Mouse (Mus musculus): ENCODE results near the gene Hunk. TPM values are rescaled to one million over a fixed set of nuclear protein-coding genes. Genes with fewer than 3 reads are reported as not detected.

Hunk gene
- total RNA-seq, 2 experiments from 2014 or later, result 0.74 to 1.1 TPM

- intact Hi-C loops (cut with DNase I), result no loop called here
- DNase-seq, result no peak
Measured at GRCm38 (mm10) chr16:90491898-90492499, 106.2 kb downstream of the Hunk start.

- intact Hi-C loops (cut with DNase I), result no loop called here
Measured at GRCm38 (mm10) chr16:90496930-90497329, 111.1 kb downstream of the Hunk start.

DNA sequence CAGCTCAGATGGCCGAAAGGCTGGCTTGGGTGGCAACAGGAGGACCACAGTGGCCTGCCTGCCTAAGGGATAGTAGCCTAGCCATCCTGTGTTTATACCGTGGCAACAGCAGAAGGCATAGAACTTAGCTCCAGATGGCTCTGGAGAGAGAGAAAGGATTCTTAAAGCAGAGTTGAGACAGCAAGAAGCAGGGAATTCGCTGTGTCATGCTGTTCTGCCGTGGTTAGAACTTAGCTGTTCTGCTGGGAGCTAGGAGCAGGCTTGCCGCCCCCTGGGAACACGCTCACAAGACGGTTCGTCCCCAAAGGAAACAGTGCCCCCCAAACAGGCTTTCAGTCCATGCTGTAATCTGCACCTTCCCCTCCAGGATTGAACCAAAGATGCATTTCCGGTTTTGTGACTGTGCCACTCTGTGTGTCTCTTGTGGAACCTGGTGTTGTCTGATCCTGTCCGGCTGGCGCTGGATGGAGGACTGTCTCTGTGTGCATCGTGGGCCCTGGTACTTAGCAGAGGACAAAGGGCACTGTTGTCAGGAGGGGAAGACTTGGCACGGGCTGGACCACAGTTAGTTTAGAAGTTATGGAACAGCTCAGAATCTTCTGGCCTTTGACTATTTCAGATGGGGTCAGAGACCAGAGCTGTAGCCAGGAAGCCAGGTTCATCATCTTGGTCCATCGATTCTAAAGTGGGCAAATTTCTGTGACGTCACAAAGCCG is 112.1 kb downstream of the Hunk start:
- DNase-seq, result no peak
- intact Hi-C loops (cut with DNase I), result no loop called here

More at GRCm38 (mm10) chr16:90496930-90497329, 111.1 kb downstream of the Hunk start:
- DNase-seq, result no peak

GRCm38 (mm10) chr16:90500809-90501208 is 115.0 kb downstream of the Hunk start:
- no peak for DNase-seq
- intact Hi-C loops (cut with DNase I), result no loop called here

DNA sequence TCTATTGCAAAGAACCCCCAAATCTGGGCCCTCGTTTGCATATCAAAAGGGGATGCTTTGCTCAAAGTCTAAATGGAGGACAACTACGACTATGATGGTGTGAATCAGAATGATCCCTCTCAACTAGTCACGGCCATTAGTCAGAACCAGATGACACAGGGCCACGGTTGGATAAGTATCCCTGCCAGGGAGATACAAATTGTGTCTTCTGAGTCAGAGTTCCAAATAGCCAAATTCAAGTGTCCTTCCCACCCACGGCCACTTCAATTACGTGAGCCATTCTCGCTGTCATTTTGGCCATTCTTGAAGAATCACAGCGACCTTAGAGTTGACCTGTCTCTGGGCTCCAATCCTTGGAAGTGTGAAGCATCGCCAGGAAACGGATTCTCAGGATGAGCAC is 119.4 kb downstream of the Hunk start:
- DNase-seq, result no peak
- intact Hi-C loops (cut with DNase I), result no loop called here

DNA sequence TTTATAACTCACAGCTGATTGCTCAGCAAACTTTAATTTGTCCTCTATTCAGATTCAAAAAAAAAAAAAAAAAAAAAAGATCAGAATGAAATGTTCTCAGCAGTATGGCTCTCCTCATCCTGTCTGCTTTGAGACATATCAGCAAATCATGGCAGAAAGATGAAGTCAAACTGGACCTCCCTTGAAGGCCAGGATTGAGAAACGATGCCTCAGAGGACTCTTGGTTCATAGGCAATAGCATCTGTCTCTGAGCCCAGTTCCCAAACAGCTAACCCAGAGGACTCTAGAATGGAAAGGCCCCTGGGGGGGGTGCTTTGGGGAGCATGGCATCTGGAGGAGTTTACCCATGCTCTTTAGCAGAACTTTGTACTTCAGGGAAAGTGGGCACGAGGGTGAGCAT is 119.9 kb downstream of the Hunk start:
- intact Hi-C loops (cut with DNase I), result no loop called here

GRCm38 (mm10) chr16:90511551-90512296 is 125.9 kb downstream of the Hunk start:
- intact Hi-C loops (cut with DNase I), result no loop called here
- peak in 1 of 2 experiments; percentile 22 for DNase-seq

More for the DNA sequence above, 119.9 kb downstream of the Hunk start:
- DNase-seq, result no peak

- intact Hi-C loops (cut with DNase I), result no loop called here
- DNase-seq, result no peak
Measured at GRCm38 (mm10) chr16:90517041-90517440, 131.2 kb downstream of the Hunk start.

- intact Hi-C loops (cut with DNase I), result no loop called here
- no peak for DNase-seq
Measured at GRCm38 (mm10) chr16:90518232-90518631, 132.4 kb downstream of the Hunk start.

DNA sequence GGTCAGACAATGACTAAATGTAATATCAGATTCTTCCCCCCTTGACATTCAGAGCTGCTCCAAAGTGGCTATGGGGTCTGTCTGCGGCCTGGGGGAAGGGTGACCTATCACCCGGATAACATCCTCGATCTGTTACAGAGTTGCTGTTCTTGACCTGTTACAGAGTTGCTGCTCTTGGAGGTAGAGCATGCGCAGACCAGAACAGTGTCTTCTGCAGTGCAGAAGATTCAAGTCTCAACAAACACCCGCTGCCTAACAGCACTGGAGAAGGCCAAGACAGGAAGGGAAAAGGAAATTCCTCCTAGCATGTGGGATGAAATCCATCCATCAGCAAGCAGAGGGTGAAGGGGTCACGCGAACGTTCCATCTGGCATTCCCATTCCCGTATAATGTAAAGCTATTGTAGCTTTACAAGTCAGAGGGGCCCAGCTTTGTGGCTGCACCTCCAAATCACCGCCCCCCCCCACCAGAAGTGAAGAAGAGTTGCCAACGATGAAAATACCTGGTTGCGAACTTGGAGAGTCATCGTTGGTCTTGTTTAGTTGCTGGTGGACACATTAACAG is 133.0 kb downstream of the Hunk start:
- intact Hi-C loops (cut with DNase I), result no loop called here
- DNase-seq, result no peak

- intact Hi-C loops (cut with DNase I), result no loop called here
- DNase-seq, result no peak
Measured at GRCm38 (mm10) chr16:90521191-90521950, 135.6 kb downstream of the Hunk start.

- intact Hi-C loops (cut with DNase I), result no loop called here
- DNase-seq, result no peak
Measured at GRCm38 (mm10) chr16:90521951-90522255, 136.1 kb downstream of the Hunk start.

DNA sequence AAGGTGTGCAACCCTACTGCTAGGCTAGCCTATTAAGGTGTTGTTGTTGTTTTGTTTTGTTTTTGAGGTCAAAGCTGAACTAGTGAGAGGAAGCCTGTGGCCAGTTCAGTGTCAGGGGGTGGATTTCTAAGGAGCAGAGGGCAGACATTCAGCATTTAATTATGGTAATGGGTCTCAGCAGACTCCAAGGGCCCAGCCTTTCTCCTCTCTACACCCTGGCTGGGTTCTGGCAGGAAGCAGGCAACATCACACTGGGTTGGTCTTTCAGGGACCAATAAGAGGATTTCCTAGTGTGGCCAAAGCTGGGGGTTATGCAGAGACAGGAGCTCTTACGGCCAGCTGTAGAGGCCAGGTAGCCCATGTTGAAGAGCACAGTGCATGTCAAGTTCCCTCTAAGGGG is 136.8 kb downstream of the Hunk start:
- no peak for DNase-seq
- intact Hi-C loops (cut with DNase I), result no loop called here

DNA sequence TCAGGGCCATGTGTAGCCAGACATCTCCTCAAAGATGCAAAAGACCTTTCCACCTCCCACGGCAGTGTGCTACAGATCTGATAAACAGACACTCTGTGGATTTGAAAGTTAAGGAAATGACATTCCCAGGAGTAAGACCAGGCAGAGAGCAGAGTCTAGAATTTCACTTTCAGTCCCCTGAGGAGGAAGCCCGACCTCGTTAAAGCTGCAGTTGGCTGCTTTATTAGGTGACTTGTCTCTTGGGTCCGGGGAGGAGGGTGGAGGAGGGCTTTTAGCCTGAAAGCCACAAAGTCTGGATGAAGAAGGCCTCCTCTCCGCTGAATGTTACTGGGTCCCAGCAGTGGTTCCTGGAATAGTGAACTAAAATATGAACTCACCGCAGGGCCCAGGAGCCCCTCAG is 137.6 kb downstream of the Hunk start:
- peak in 1 of 2 experiments; percentile 25 for DNase-seq
- intact Hi-C loops (cut with DNase I), result no loop called here

DNA sequence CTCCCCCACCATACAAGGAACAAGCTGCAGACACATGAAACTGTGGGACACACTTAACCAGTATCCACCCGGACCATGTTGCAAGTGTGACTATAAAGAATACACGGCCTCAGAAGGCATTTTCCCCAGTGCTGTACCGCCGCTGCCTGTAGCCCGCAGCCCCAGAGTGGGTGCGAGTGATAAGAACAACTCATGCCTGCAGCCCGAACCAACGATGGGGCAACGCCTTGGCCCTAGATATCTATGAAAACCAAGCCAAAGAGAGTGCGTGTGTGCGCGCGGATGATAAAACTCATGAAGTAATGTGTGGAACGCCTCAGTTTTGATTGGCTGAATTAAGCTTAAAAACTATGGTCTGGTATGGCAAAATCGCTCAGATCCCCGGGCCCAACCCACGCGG is 138.1 kb downstream of the Hunk start:
- intact Hi-C loops (cut with DNase I), result no loop called here
- no peak for DNase-seq

GRCm38 (mm10) chr16:90524393-90524792 is 138.6 kb downstream of the Hunk start:
- DNase-seq, result no peak
- intact Hi-C loops (cut with DNase I), result no loop called here

GRCm38 (mm10) chr16:90533119-90533673 is 147.4 kb downstream of the Hunk start:
- DNase-seq, result no peak
- intact Hi-C loops (cut with DNase I), result no loop called here

DNA sequence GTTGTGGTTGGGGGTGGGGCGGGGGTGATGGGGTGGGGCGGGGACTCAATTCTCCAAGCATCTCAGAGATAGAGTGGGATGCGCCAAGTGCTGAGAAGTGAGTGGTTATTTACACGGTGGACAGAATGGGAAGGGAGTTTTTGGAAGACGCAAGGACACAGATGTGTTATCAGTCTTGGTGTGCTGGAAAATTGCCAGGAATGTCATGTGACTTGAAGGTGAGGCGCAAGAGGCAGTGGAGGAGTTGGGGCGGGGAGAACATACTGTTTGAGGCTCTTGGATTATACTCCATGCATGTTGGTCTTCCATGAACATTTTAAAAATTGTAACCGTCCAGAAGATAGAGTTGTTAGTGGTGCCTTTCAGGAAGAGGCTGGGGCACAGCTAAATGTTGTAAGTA is 148.8 kb downstream of the Hunk start:
- intact Hi-C loops (cut with DNase I), result no loop called here
- no peak for DNase-seq

- intact Hi-C loops (cut with DNase I), result no loop called here
- DNase-seq, result peak; percentile 47 to 51
Measured at GRCm38 (mm10) chr16:90538926-90539325, 153.1 kb downstream of the Hunk start.

GRCm38 (mm10) chr16:90541191-90541590 is 155.4 kb downstream of the Hunk start:
- intact Hi-C loops (cut with DNase I), result no loop called here
- no peak for DNase-seq
